Mouse (Mus musculus): Measurements from ENCODE around the gene Cnnm2.

The Cnnm2 gene

GRCm38 (mm10) chr19:46846459-46846858 lies 85.1 kb downstream of the Cnnm2 start:
- DNase-seq (ENCODE audit: low read depth, low spot score): no peak

GRCm38 (mm10) chr19:46848381-46849268 lies 87.2 kb downstream of the Cnnm2 start:
- no peak for DNase-seq (ENCODE audit: low read depth, low spot score)

- peak; percentile 20 for DNase-seq (ENCODE audit: low read depth, low spot score)
These were observed 88.1 kb downstream of the Cnnm2 start for GRCm38 (mm10) chr19:46849443-46849997.

- no peak for DNase-seq (ENCODE audit: low read depth, low spot score)
These were observed 94.8 kb downstream of the Cnnm2 start for GRCm38 (mm10) chr19:46856232-46856631.

- DNase-seq (ENCODE audit: low read depth, low spot score): no peak
These were observed 95.4 kb downstream of the Cnnm2 start for GRCm38 (mm10) chr19:46856780-46857179.

- DNase-seq (ENCODE audit: low read depth, low spot score): no peak
These were observed 96.0 kb downstream of the Cnnm2 start for GRCm38 (mm10) chr19:46857277-46857989.

GRCm38 (mm10) chr19:46858200-46858599 lies 96.8 kb downstream of the Cnnm2 start:
- no peak for DNase-seq (ENCODE audit: low read depth, low spot score)

GRCm38 (mm10) chr19:46862556-46862955 lies 101.2 kb downstream of the Cnnm2 start:
- no peak for DNase-seq (ENCODE audit: low read depth, low spot score)

- DNase-seq (ENCODE audit: low read depth, low spot score): peak; percentile 30
These were observed 102.0 kb downstream of the Cnnm2 start for GRCm38 (mm10) chr19:46863236-46863927.

GRCm38 (mm10) chr19:46864079-46864478 lies 102.7 kb downstream of the Cnnm2 start:
- no peak for DNase-seq (ENCODE audit: low read depth, low spot score)

- no peak for DNase-seq (ENCODE audit: low read depth, low spot score)
These were observed 103.4 kb downstream of the Cnnm2 start for GRCm38 (mm10) chr19:46864731-46865331.

- DNase-seq (ENCODE audit: low read depth, low spot score): no peak
These were observed 104.0 kb downstream of the Cnnm2 start for GRCm38 (mm10) chr19:46865381-46865780.

- no peak for DNase-seq (ENCODE audit: low read depth, low spot score)
These were observed 107.7 kb downstream of the Cnnm2 start for GRCm38 (mm10) chr19:46869049-46869448.

- peak; percentile 74 for DNase-seq (ENCODE audit: low read depth, low spot score)
These were observed 108.1 kb downstream of the Cnnm2 start for GRCm38 (mm10) chr19:46869526-46869925.

- DNase-seq (ENCODE audit: low read depth, low spot score): no peak
These were observed 109.7 kb downstream of the Cnnm2 start for GRCm38 (mm10) chr19:46871096-46871495.

GRCm38 (mm10) chr19:46871651-46872050 lies 110.3 kb downstream of the Cnnm2 start:
- DNase-seq (ENCODE audit: low read depth, low spot score): no peak

GRCm38 (mm10) chr19:46873924-46874323 lies 112.5 kb downstream of the Cnnm2 start:
- DNase-seq (ENCODE audit: low read depth, low spot score): no peak

- DNase-seq (ENCODE audit: low read depth, low spot score): peak; percentile 59
These were observed 114.4 kb downstream of the Cnnm2 start for GRCm38 (mm10) chr19:46875790-46876189.

GRCm38 (mm10) chr19:46877886-46878285 lies 116.5 kb downstream of the Cnnm2 start:
- no peak for DNase-seq (ENCODE audit: low read depth, low spot score)

- DNase-seq (ENCODE audit: low read depth, low spot score): peak; percentile 66
These were observed 117.0 kb downstream of the Cnnm2 start for GRCm38 (mm10) chr19:46878346-46878745.

GRCm38 (mm10) chr19:46879876-46880275 lies 118.5 kb downstream of the Cnnm2 start:
- no peak for DNase-seq (ENCODE audit: low read depth, low spot score)

Data from skeletal muscle tissue, adult 2 months (tissue).